Mouse (Mus musculus) MEL (cell line): ENCODE results near the gene Mosmo. TPM values are rescaled to one million over a fixed set of nuclear protein-coding genes. Genes with fewer than 3 reads are reported as not detected.
"Not testable (repeated sequence)": the region's sequence is repeated elsewhere in the genome, so short reads cannot be mapped to it uniquely, and the experiment has no call there.

Source experiments
- DNase-seq: peaks from one replicate; pipeline ENCODE4 v3.0.0; 2011; ENCODE audit warnings: low read depth, low spot score
- H3K27ac ChIP-seq: 2 replicates; pipeline ENCODE4 v1.5.1; 2012; ENCODE audit warnings: low read depth, mild to moderate bottlenecking, control low read depth, low read length, moderate library complexity; ENCODE audit not compliant: control insufficient read depth
- H3K27me3 ChIP-seq, 2 experiments: fragments of 150-350 bp in 1 of 2; sonication (generic) in 1 of 2; 2 replicates each; pipeline ENCODE4 v1.6.1; 2012; ENCODE audit warnings: low read length in 2 of 2, mild to moderate bottlenecking in 2 of 2, improper control_type of control experiment in 1 of 2, moderate library complexity in 1 of 2; ENCODE audit not compliant: insufficient read depth in 2 of 2, control insufficient read depth in 1 of 2
- H3K36me3 ChIP-seq, 2 experiments: 2 replicates each; pipeline ENCODE4 v1.6.1; 2012 to 2014; ENCODE audit warnings: low read length in 2 of 2, improper control_type of control experiment in 1 of 2, inconsistent platforms in 1 of 2, mild to moderate bottlenecking in 1 of 2; ENCODE audit not compliant: insufficient read depth in 2 of 2, control insufficient read depth in 1 of 2
- H3K4me1 ChIP-seq, 2 experiments: fragments of 150-350 bp in 1 of 2; sonication (generic) in 1 of 2; 2 replicates each; pipeline ENCODE4 v1.6.1; 2012; ENCODE audit warnings: low read length in 2 of 2, improper control_type of control experiment in 1 of 2, mild to moderate bottlenecking in 1 of 2; ENCODE audit not compliant: insufficient read depth in 2 of 2, control insufficient read depth in 1 of 2
- H3K4me3 ChIP-seq, 2 experiments: fragments of 150-350 bp in 1 of 2; sonication (generic) in 1 of 2; 2 replicates each; pipeline ENCODE4 v1.5.1; 2012; ENCODE audit warnings: low read depth in 2 of 2, low read length in 2 of 2, mild to moderate bottlenecking in 2 of 2, moderate library complexity in 2 of 2, control low read depth in 1 of 2, improper control_type of control experiment in 1 of 2; ENCODE audit not compliant: control insufficient read depth in 1 of 2, insufficient read depth in 1 of 2
- H3K79me2 ChIP-seq: 2 replicates; pipeline ENCODE4 v1.6.1; 2012; ENCODE audit warnings: mild to moderate bottlenecking, low read length, moderate library complexity; ENCODE audit not compliant: control insufficient read depth, poor library complexity, insufficient read depth
- H3K9ac ChIP-seq: 2 replicates; pipeline ENCODE4 v1.6.1; 2012; ENCODE audit warnings: low read depth, mild to moderate bottlenecking, control low read depth, low read length, moderate library complexity; ENCODE audit not compliant: control insufficient read depth, poor library complexity, severe bottlenecking
- H3K9me3 ChIP-seq: fragments of 150-350 bp; sonication (generic); replicated peaks from 2 replicates; pipeline ENCODE4 v1.6.1; 2012; ENCODE audit warnings: mild to moderate bottlenecking, low read length, improper control_type of control experiment, moderate library complexity; ENCODE audit not compliant: insufficient read depth
- BHLHE40 ChIP-seq: IDR thresholded peaks from 2 replicates; pipeline ENCODE4 v1.6.1; 2012; ENCODE audit warnings: low read depth, mild to moderate bottlenecking, inconsistent platforms, low read length, improper control_type of control experiment, borderline replicate concordance
- CHD2 ChIP-seq: IDR thresholded peaks from 2 replicates; pipeline ENCODE4 v1.6.1; 2011; ENCODE audit warnings: low read length, improper control_type of control experiment
- EP300 ChIP-seq, 2 experiments: IDR thresholded peaks; 2 replicates each; pipeline ENCODE4 v1.6.1; 2011; ENCODE audit warnings: improper control_type of control experiment in 2 of 2, low read length in 2 of 2, low read depth in 1 of 2, mild to moderate bottlenecking in 1 of 2
- ETS1 ChIP-seq: IDR thresholded peaks from 2 replicates; pipeline ENCODE4 v1.6.1; 2012; ENCODE audit warnings: low read depth, mild to moderate bottlenecking, inconsistent platforms, low read length, improper control_type of control experiment, moderate library complexity
- GATA1 ChIP-seq: IDR thresholded peaks from 2 replicates; pipeline ENCODE4 v1.6.1; 2011; ENCODE audit warnings: low read depth, low read length, improper control_type of control experiment
- HCFC1 ChIP-seq: IDR thresholded peaks from 2 replicates; pipeline ENCODE4 v1.6.1; 2012; ENCODE audit warnings: low read depth, mild to moderate bottlenecking, inconsistent platforms, low read length, improper control_type of control experiment, moderate library complexity
- JUND ChIP-seq: IDR thresholded peaks from 2 replicates; pipeline ENCODE4 v1.6.1; 2011; ENCODE audit warnings: low read depth, mild to moderate bottlenecking, improper control_type of control experiment, low read length
- KAT2A ChIP-seq: conservative IDR thresholded peaks from 2 replicates; pipeline ENCODE4 v1.6.1; 2012; ENCODE audit warnings: low read depth, low read length, improper control_type of control experiment, inconsistent platforms
- MAZ ChIP-seq: IDR thresholded peaks from 2 replicates; pipeline ENCODE4 v1.6.1; 2012; ENCODE audit warnings: low read depth, mild to moderate bottlenecking, inconsistent platforms, low read length, improper control_type of control experiment
- MEF2A ChIP-seq: IDR thresholded peaks from 2 replicates; pipeline ENCODE4 v1.6.1; 2014; ENCODE audit warnings: low read depth, mild to moderate bottlenecking, inconsistent platforms, low read length, improper control_type of control experiment; ENCODE audit not compliant: poor library complexity, insufficient replicate concordance, severe bottlenecking; ENCODE audit errors: extremely low read depth
- MYB ChIP-seq: IDR thresholded peaks from 2 replicates; pipeline ENCODE4 v1.6.1; 2011; ENCODE audit warnings: mild to moderate bottlenecking, low read depth, low read length, improper control_type of control experiment
- POLR2A ChIP-seq, 2 experiments: IDR thresholded peaks; 2 replicates each; pipeline ENCODE4 v1.6.1; 2011 to 2012; ENCODE audit warnings: low read length in 2 of 2, mild to moderate bottlenecking in 2 of 2, control low read depth in 1 of 2, improper control_type of control experiment in 1 of 2, low read depth in 1 of 2, moderate library complexity in 1 of 2; ENCODE audit not compliant: control insufficient read depth in 1 of 2, insufficient read depth in 1 of 2, poor library complexity in 1 of 2
- RCOR1 ChIP-seq: IDR thresholded peaks from 2 replicates; pipeline ENCODE4 v1.6.1; 2012; ENCODE audit warnings: low read depth, mild to moderate bottlenecking, inconsistent platforms, low read length, improper control_type of control experiment
- SIN3A ChIP-seq: IDR thresholded peaks from 2 replicates; pipeline ENCODE4 v1.6.1; 2012; ENCODE audit warnings: low read length, improper control_type of control experiment, inconsistent platforms
- TAL1 ChIP-seq: IDR thresholded peaks from 2 replicates; pipeline ENCODE4 v1.6.1; 2012; ENCODE audit warnings: mild to moderate bottlenecking, inconsistent platforms, low read length, moderate library complexity, mixed read lengths
- TCF12 ChIP-seq: IDR thresholded peaks from 2 replicates; pipeline ENCODE4 v1.6.1; 2014; ENCODE audit warnings: low read depth, mild to moderate bottlenecking, inconsistent platforms, low read length, improper control_type of control experiment, moderate library complexity
- UBTF ChIP-seq: IDR thresholded peaks from 2 replicates; pipeline ENCODE4 v1.6.1; 2012; ENCODE audit warnings: low read depth, mild to moderate bottlenecking, inconsistent platforms, low read length, improper control_type of control experiment, moderate library complexity, borderline replicate concordance; ENCODE audit not compliant: insufficient read depth
- USF1 ChIP-seq: IDR thresholded peaks from 2 replicates; pipeline ENCODE4 v1.6.1; 2014; ENCODE audit warnings: low read depth, mild to moderate bottlenecking, inconsistent platforms, low read length, improper control_type of control experiment, moderate library complexity
- ZC3H11A ChIP-seq: IDR thresholded peaks from 2 replicates; pipeline ENCODE4 v1.6.1; 2012; ENCODE audit warnings: low read depth, mild to moderate bottlenecking, inconsistent platforms, low read length, improper control_type of control experiment
- ZKSCAN1 ChIP-seq: IDR thresholded peaks from 2 replicates; pipeline ENCODE4 v1.6.1; 2012; ENCODE audit warnings: low read depth, mild to moderate bottlenecking, inconsistent platforms, low read length, improper control_type of control experiment, moderate library complexity
- ZMIZ1 ChIP-seq: IDR thresholded peaks from 2 replicates; pipeline ENCODE4 v1.6.1; 2012; ENCODE audit warnings: low read depth, mild to moderate bottlenecking, inconsistent platforms, low read length, improper control_type of control experiment, moderate library complexity
- ZNF384 ChIP-seq: IDR thresholded peaks from 2 replicates; pipeline ENCODE4 v1.6.1; 2012; ENCODE audit warnings: low read depth, mild to moderate bottlenecking, inconsistent platforms, low read length, improper control_type of control experiment
- polyA plus RNA-seq, 2 experiments: library from polyadenylated mRNA; stranded (reverse) in 1 of 2; unstranded in 1 of 2; fragments of >175 nt in 1 of 2; fragments of >200 nt in 1 of 2; gene quantifications; 2 replicates each; pipeline versions ENCODE4 v1.2.1 to v1.2.4; 2012; ENCODE audit warnings: low replicate concordance in 2 of 2, low read depth in 1 of 2; ENCODE audit not compliant: insufficient read length in 2 of 2, insufficient read depth in 1 of 2, missing spikeins in 1 of 2
- total RNA-seq: library from RNA; depleted of rRNA; stranded (reverse); fragments of 300-350 nt; gene quantifications from 2 replicates; pipeline ENCODE4 v1.2.3, GENCODE M21; 2012

Mosmo gene
- total and polyA plus RNA-seq, 3 experiments, result 20.0 to 30.0 (median 23.5) TPM

DNA sequence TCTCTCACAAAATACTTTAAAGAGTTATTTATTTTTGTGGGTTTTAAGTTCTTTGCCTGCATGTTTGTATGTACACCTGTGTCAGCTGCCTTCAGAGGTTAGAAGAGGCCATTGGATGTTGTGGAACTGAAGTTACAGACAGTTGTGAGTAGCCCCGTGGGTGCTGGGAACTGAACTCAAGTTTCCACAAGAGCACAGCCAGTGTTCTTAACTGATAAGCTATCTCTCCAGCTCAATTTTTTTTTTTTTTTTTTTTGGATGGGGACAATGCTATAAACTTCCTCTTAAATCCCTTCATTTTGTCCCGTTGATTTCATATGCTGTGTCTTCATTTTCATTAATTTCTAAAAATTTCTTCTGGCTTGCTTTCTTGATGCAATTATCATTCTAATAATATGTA is 35.8 kb downstream of the Mosmo start:
- H3K27me3 ChIP-seq, result no peaks in the 10 kb centered on the region
- peaks cover 2 to 28% of the 10 kb centered on the region in 2 experiments; a peak in 3 of 4 replicates for H3K36me3 ChIP-seq
- no peak overlapping the region for H3K4me3 ChIP-seq
- H3K9me3 ChIP-seq, result no peaks in the 10 kb centered on the region
- peak; percentile 75 for DNase-seq
- TF ChIP-seq GATA1 (peak; percentile 89), JUND (no peak), HCFC1 (no peak), EP300 (IDR thresholded peaks at IDR 0.05; ENCODE audit: low read depth in 1 of 2, low read length in 2 of 2) (peak; percentile 85 to 90), SIN3A (peak; percentile 36; the same call in 1 of the 2 replicates), KAT2A (no peak), TAL1 (peak; percentile 71), ZC3H11A (no peak), MYB (peak; percentile 46; the same call in 1 of the 2 replicates), RCOR1 (peak; percentile 68), ETS1 (peak; percentile 63), TCF12 (peak; percentile 89), ZNF384 (peak; percentile 97), POLR2A (IDR thresholded peaks at IDR 0.05; ENCODE audit: control insufficient read depth in 1 of 2, insufficient read depth in 1 of 2, low read depth in 1 of 2, low read length in 2 of 2, poor library complexity in 1 of 2) (no peak), USF1 (no peak)
- peak overlapping the region; percentile 29 for H3K27ac ChIP-seq
- peaks cover 0 to 6% of the 10 kb centered on the region in 2 experiments for H3K4me1 ChIP-seq
- H3K9ac ChIP-seq, result no peak overlapping the region
- peaks cover 26% of the 10 kb centered on the region for H3K79me2 ChIP-seq

DNA sequence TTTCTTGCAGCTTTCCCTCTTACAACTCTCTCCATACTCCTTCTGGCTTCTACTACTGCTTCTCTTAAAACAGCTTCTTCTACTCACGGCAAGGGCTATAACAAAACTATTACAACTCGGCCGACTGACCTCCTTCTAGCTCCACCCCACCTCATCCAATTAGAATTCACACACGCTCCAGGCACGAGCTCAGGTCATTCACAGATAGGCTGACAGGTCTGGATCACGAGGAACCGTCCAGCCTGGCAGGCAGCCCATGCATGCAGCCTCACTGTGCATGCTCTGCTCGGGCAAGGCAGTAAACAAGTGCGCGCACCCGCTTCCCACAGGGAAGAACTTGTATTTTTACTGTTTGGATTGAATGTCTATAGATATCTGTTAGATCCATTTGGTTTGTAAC is 36.5 kb downstream of the Mosmo start:
- not testable (repeated sequence) for DNase-seq, H3K9ac ChIP-seq, H3K9me3 ChIP-seq, H3K4me3 ChIP-seq, H3K27me3 ChIP-seq, H3K4me1 ChIP-seq
- Histone ChIP-seq H3K79me2 (peaks cover 26% of the 10 kb centered on the region), H3K36me3 (peaks cover 2 to 28% of the 10 kb centered on the region in 2 experiments; a peak in 3 of 4 replicates), H3K27ac (0 out of 2 replicates have a peak overlapping the region, but pooled peaks have one; percentile 27)

DNA sequence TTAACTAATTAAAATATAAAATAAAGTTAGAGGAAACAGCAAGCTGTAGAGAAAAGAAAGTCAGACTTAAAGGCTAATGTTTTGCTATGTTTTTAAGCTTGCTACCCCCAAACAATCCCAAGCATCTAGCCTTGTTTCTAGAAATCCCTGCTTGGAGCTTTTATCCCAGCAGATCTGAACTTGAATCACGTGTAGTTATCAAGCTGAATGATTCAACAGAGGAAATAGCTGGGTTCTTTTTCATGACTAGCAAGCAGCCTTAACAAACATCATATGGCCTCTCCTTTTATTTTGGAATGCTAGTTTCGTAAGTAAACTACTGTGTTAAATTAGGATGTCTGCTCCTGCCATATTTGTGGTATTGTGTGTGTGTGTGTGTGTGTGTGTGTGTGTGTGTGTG is 39.8 kb downstream of the Mosmo start:
- peaks cover 2 to 7% of the 10 kb centered on the region in 2 experiments; a peak in 2 of 4 replicates for H3K4me1 ChIP-seq
- H3K79me2 ChIP-seq, result peaks cover 16% of the 10 kb centered on the region
- no peaks in the 10 kb centered on the region for H3K27me3 ChIP-seq
- peaks cover 0 to 17% of the 10 kb centered on the region in 2 experiments; a peak in 2 of 4 replicates for H3K36me3 ChIP-seq
- no peaks in the 10 kb centered on the region for H3K9me3 ChIP-seq
- no peak for DNase-seq
- H3K27ac ChIP-seq, result no peak overlapping the region
- H3K9ac ChIP-seq, result no peak overlapping the region
- H3K4me3 ChIP-seq, result no peak overlapping the region
- no peak for TF ChIP-seq ZKSCAN1
- TF ChIP-seq ZMIZ1, result no peak
- no peak for TF ChIP-seq TAL1
- TF ChIP-seq BHLHE40, result no peak
- TF ChIP-seq ZNF384, result no peak
- no peak for TF ChIP-seq MAZ
- no peak for TF ChIP-seq POLR2A (IDR thresholded peaks at IDR 0.05; ENCODE audit: control insufficient read depth in 1 of 2, insufficient read depth in 1 of 2, low read depth in 1 of 2, low read length in 2 of 2, poor library complexity in 1 of 2)
- TF ChIP-seq CHD2, result no peak
- no peak for TF ChIP-seq ZC3H11A
- no peak for TF ChIP-seq RCOR1
- TF ChIP-seq UBTF, result no peak
- no peak for TF ChIP-seq MEF2A
- no peak for TF ChIP-seq KAT2A
